Mouse (Mus musculus) CH12.LX (cell line): ENCODE data around the gene Cnot2.

ENCODE experiments used
- CHD2 ChIP-seq: IDR thresholded peaks from 2 replicates; pipeline ENCODE4 v1.6.1; 2011; ENCODE audit warnings: low read length, improper control_type of control experiment
- CTCF ChIP-seq, 2 experiments: IDR thresholded peaks in 1 of 2; conservative IDR thresholded peaks in 1 of 2; 2 replicates each; pipeline ENCODE4 v1.5.1; 2011 to 2012; ENCODE audit warnings: low read depth in 2 of 2, low read length in 2 of 2, improper control_type of control experiment in 1 of 2, inconsistent platforms in 1 of 2, mild to moderate bottlenecking in 1 of 2, moderate library complexity in 1 of 2
- EP300 ChIP-seq: IDR thresholded peaks from 2 replicates; pipeline ENCODE4 v1.6.1; 2011; ENCODE audit warnings: low read length, improper control_type of control experiment
- POLR2A ChIP-seq: IDR thresholded peaks from 2 replicates; pipeline ENCODE4 v1.6.1; 2011; ENCODE audit warnings: low read depth, mild to moderate bottlenecking, improper control_type of control experiment, low read length
- TBP ChIP-seq: conservative IDR thresholded peaks from 2 replicates; pipeline ENCODE4 v1.6.1; 2011; ENCODE audit warnings: low read depth, low read length, improper control_type of control experiment
- USF2 ChIP-seq: conservative IDR thresholded peaks from 2 replicates; pipeline ENCODE4 v1.6.1; 2011; ENCODE audit warnings: low read depth, low read length, improper control_type of control experiment

DNA sequence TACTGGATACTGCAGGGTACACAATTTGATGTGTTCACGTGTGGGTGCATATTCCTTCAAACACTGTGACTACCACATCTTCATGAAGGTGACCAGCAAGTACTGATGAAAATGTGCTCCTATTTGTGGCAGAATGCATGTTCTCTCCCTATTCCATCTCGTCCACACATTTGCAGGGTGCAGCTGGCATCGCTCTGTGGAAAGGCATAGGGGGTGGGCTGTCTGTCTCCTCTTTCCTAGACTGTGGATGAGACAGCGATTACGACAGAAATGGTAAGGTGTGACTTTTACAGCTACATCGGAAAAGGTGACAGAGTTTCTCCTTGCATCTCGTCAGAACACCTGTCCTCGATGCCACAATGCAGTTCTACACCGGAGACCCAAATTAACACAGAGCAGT lies 122.5 kb downstream of the Cnot2 start:
- no peak for TF ChIP-seq TBP
- TF ChIP-seq POLR2A, result no peak
- no peak for TF ChIP-seq CTCF (conservative IDR thresholded peaks at IDR 0.05 in 1 of 2, IDR thresholded peaks at IDR 0.05 in 1 of 2; ENCODE audit: low read depth in 2 of 2, low read length in 2 of 2)
- no peak for TF ChIP-seq USF2
- TF ChIP-seq EP300, result no peak
- no peak for TF ChIP-seq CHD2
